In the genomic region with DNA sequence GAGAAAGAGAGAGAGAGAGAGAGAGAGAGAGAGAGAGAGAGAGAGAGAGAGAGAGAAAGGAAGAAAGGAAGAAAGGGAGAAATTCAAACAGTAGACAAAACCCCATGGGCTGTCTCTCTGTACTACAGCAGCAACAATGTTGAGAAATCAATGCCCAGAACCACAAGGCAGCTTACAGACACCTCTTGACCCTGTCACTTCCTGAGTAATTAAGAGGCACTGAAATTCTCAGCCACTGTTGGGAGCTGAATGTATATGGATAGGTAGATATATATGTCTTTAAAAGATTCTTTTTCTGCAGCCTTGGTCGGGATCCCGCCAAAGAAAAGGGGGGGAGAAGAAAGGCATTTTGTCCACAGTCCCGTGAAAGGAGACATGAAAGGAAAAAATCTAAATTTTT, we compare ENCODE assay signal across 10 mouse cellular contexts.
"Had no signal": no experiment of that assay in that cellular context is flagged by ENCODE, and none has a peak within 500 bp of the region (broad histone marks: within the 10 kb centered on the region; RNA-seq: fewer than 3 reads in every experiment).

No protein-coding gene starts in this region.

- H3K4me3 ChIP-seq: intestine, embryonic 15.5 days; left cerebral cortex, adult 2 months; limb, embryonic 15.5 days; liver, embryonic 12.5 days; midbrain, embryonic 13.5 days had no signal

- H3K36me3 ChIP-seq: intestine, embryonic 15.5 days; limb, embryonic 15.5 days; liver, embryonic 12.5 days; midbrain, embryonic 13.5 days had no signal

- ATAC-seq: intestine, embryonic 15.5 days; liver, embryonic 12.5 days; midbrain, embryonic 13.5 days had no signal

- H3K27me3 ChIP-seq: intestine, embryonic 15.5 days; limb, embryonic 15.5 days had no signal

- DNase-seq: kidney, adult 18-20 months; kidney, postnatal 10 days; lung, postnatal 36 days; right cerebral cortex, postnatal 14 days; thymus, postnatal 14 days had no signal
